ENCODE assay signal across 8 mouse cellular contexts in the genomic region with DNA sequence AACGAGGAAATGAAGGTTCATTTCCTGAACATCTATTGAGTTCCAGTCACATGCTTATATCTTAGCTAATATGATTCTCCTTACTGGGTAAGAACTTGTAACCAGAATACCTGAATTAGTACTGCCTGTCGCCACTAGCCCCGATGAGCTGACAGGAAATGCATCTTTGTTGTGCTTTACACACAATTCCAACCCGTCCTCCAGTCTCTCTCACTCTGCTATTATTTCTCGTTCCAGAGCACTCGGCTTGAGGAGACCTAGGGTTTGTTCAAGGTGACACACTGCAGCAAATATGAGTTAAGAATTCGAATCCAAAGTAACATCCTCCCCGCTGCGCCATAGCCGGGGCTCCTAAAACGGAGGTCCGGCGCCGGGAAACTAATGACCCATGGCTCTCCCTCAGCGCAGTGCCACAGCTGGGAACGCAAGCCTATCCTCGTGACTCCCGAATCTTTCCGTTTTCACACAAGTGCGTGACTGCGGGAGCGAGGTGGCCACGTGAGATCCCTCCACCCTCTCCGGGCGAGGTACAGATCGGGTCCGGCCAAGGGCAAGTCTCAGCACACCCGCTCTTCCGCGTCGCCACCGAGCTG. TPM values are rescaled to one million over a fixed set of nuclear protein-coding genes. Genes with fewer than 3 reads are reported as not detected.
DNase-seq lines count a peak whose midpoint lies in the region; ATAC-seq lines count a peak whose summit lies in the region.

No protein-coding gene starts in this region.

- H3K36me3 ChIP-seq in embryonic facial prominence, embryonic 11.5 days (replicated peaks; ENCODE audit: control insufficient read depth, insufficient read depth, low read depth, low read length), result no peaks in the 10 kb centered on the region; the same call in none of the 2 replicates
- H3K36me3 ChIP-seq in intestine, embryonic 15.5 days, result no peaks in the 10 kb centered on the region

- H3K4me2 ChIP-seq in embryonic facial prominence, embryonic 11.5 days (ENCODE audit: low read depth, low read length), result peak overlapping the region; percentile 89
- H3K4me2 ChIP-seq in intestine, embryonic 15.5 days (replicated peaks), result peak overlapping the region; percentile 89

- no peaks in the 10 kb centered on the region for H3K4me1 ChIP-seq in embryonic facial prominence, embryonic 11.5 days (ENCODE audit: control insufficient read depth, insufficient read depth, low read length)
- H3K4me1 ChIP-seq in intestine, embryonic 15.5 days (replicated peaks), result peaks cover 3% of the 10 kb centered on the region; the same call in 1 of the 2 replicates

- 2% methylated on average over 32 of the region's 32 CpGs for WGBS in embryonic facial prominence, embryonic 11.5 days
- under 1% methylated on average over 32 of the region's 32 CpGs for WGBS in intestine, embryonic 15.5 days

- no peak overlapping the region for H3K27ac ChIP-seq in embryonic facial prominence, embryonic 11.5 days (replicated peaks; ENCODE audit: low read depth, low read length)
- peak overlapping the region; percentile 66 for H3K27ac ChIP-seq in intestine, embryonic 15.5 days

- peak; percentile 45 for ATAC-seq in frontal cortex, adult (ENCODE audit: low TSS enrichment)
- peak; percentile 10; the same call in 1 of the 2 replicates for ATAC-seq in embryonic facial prominence, embryonic 11.5 days (replicated peaks; ENCODE audit: insufficient number of reproducible peaks, low FRiP score, low TSS enrichment, low read depth)
- ATAC-seq in intestine, embryonic 15.5 days, result no peak

- H3K4me3 ChIP-seq in embryonic facial prominence, embryonic 11.5 days (ENCODE audit: low read depth, low read length), result peak overlapping the region; percentile 86
- peak overlapping the region; percentile 84 for H3K4me3 ChIP-seq in intestine, embryonic 15.5 days (replicated peaks)

- no peak for DNase-seq in frontal cortex, postnatal 36 days (ENCODE audit: low spot score in 2 of 2)
- peak; percentile 59 for DNase-seq in 416B (ENCODE audit: low read depth)
- peak; percentile 56 for DNase-seq in embryonic facial prominence, embryonic 11.5 days (ENCODE audit: low spot score)
- peak; percentile 69 for DNase-seq in naive thymus-derived CD4-positive, alpha-beta T cell, adult 2 months (ENCODE audit: low read depth)
- no peak for DNase-seq in adipocyte (ENCODE audit: low spot score)
- DNase-seq in kidney, postnatal 4 days, result no peak

- H3K9me3 ChIP-seq in embryonic facial prominence, embryonic 11.5 days (replicated peaks; ENCODE audit: control insufficient read depth, low read length), result no peaks in the 10 kb centered on the region
- no peaks in the 10 kb centered on the region for H3K9me3 ChIP-seq in intestine, embryonic 15.5 days

- peak overlapping the region; percentile 75 for H3K9ac ChIP-seq in embryonic facial prominence, embryonic 11.5 days (replicated peaks; ENCODE audit: low read length)
- H3K9ac ChIP-seq in intestine, embryonic 15.5 days, result peak overlapping the region; percentile 70

- H3K27me3 ChIP-seq in embryonic facial prominence, embryonic 11.5 days (ENCODE audit: control insufficient read depth, insufficient read depth, low read length), result no peaks in the 10 kb centered on the region
- no peaks in the 10 kb centered on the region for H3K27me3 ChIP-seq in intestine, embryonic 15.5 days (replicated peaks)

RNA-seq across cellular contexts. Expression of a gene that starts 0.6 kb away (rescaled TPM):
- polyA plus RNA-seq in embryonic facial prominence, embryonic 11.5 days (2014; fragmentation: Nextera tagmentation; extraction: Ambion mirVana), result 50.5 and 51.6 TPM in 2 replicates
- 33.6 and 35.4 TPM in 2 replicates for polyA plus RNA-seq in intestine, embryonic 15.5 days (2015; fragmentation: Nextera tagmentation; extraction: Ambion mirVana)

Comparison
In these comparisons a context has a peak if more than half of its experiments do, and no peak if none do; other contexts are left out.
1. DNase-seq: peak in 416B (single experiment), embryonic facial prominence, embryonic 11.5 days (single experiment) and naive thymus-derived CD4-positive, alpha-beta T cell, adult 2 months (single experiment); none in frontal cortex, postnatal 36 days (0 of 2), adipocyte (single experiment) and kidney, postnatal 4 days (0 of 2).